Mouse (Mus musculus): Measurements from ENCODE around the gene Pilra.
"Not testable (repeated sequence)": the region's sequence is repeated elsewhere in the genome, so short reads cannot be mapped to it uniquely, and the experiment has no call there.

- TF ChIP-seq CTCF (IDR thresholded peaks at IDR 0.05; ENCODE audit: borderline replicate concordance, insufficient read depth, low read length); POLR2A (IDR thresholded peaks at IDR 0.05; ENCODE audit: low read depth, low read length): not testable (repeated sequence)
These were observed 14.2 kb upstream of the Pilra start for GRCm38 (mm10) chr5:137850313-137850712.
